Mouse (Mus musculus) small intestine, adult 2 months (tissue): ENCODE data around the gene Xylt1. TPM values are rescaled to one million over a fixed set of nuclear protein-coding genes. Genes with fewer than 3 reads are reported as not detected.

Experiments
- H3K27ac ChIP-seq: fragments of 200-500 bp; 2 replicates; pipeline ENCODE4 v1.5.1; 2012; ENCODE audit warnings: low read depth, low read length, control low read depth, inconsistent platforms; ENCODE audit not compliant: insufficient read depth
- H3K27me3 ChIP-seq: fragments of 200-500 bp; 2 replicates; pipeline ENCODE4 v1.6.1; 2012; ENCODE audit warnings: mild to moderate bottlenecking, moderate library complexity, low read length, inconsistent platforms; ENCODE audit not compliant: control insufficient read depth, insufficient read depth
- H3K36me3 ChIP-seq: fragments of 200-500 bp; 2 replicates; pipeline ENCODE4 v1.6.1; 2012; ENCODE audit warnings: mild to moderate bottlenecking, low read length, control low read depth, inconsistent platforms; ENCODE audit not compliant: control insufficient read depth, insufficient read depth
- H3K4me1 ChIP-seq: fragments of 200-500 bp; 2 replicates; pipeline ENCODE4 v1.6.1; 2012; ENCODE audit warnings: low read length, inconsistent platforms, mixed read lengths; ENCODE audit not compliant: control insufficient read depth, insufficient read depth, insufficient read length
- H3K4me3 ChIP-seq: fragments of 200-500 bp; 2 replicates; pipeline ENCODE4 v1.5.1; 2012; ENCODE audit warnings: low read depth, mild to moderate bottlenecking, control low read depth, inconsistent platforms, low read length, moderate library complexity
- CTCF ChIP-seq: fragments of 200-500 bp; IDR thresholded peaks from 2 replicates; pipeline ENCODE4 v1.5.1; 2012; ENCODE audit warnings: low read depth, mild to moderate bottlenecking, control low read depth, inconsistent platforms, low read length, moderate library complexity, mixed read lengths; ENCODE audit not compliant: insufficient replicate concordance, insufficient read length; ENCODE audit errors: extremely low read depth
- POLR2A ChIP-seq: fragments of 200-500 bp; IDR thresholded peaks from 2 replicates; pipeline ENCODE4 v1.6.1; 2012; ENCODE audit warnings: low read depth, mild to moderate bottlenecking, control low read depth, inconsistent platforms, low read length, moderate library complexity
- WGBS: fragments of 180-500 bp; shearing (Covaris S2); methylation state at CpG from one replicate; pipeline ENCODE4 v1.1.7; 2018; 5-methylcytosine and 5-hydroxymethylcytosine counted together
- polyA plus RNA-seq: library from polyadenylated mRNA; depleted of rRNA; stranded (reverse); fragments of >200 nt; gene quantifications from 2 replicates; pipeline ENCODE4 v1.2.3, GENCODE M21; 2012

Xylt1 gene
- polyA plus RNA-seq, 1 experiment, result 2.9 TPM

- no peaks in the 10 kb centered on the region for H3K27me3 ChIP-seq
- no peak overlapping the region for H3K27ac ChIP-seq
- H3K36me3 ChIP-seq, result 0 out of 2 replicates have a peak, but pooled peaks cover 2% of the 10 kb centered on the region
- H3K4me1 ChIP-seq, result no peaks in the 10 kb centered on the region
- H3K4me3 ChIP-seq, result no peak overlapping the region
- 49% methylated on average over 1 of the region's 1 CpGs for WGBS
- TF ChIP-seq CTCF, result no peak
- no peak for TF ChIP-seq POLR2A
Observed at GRCm38 (mm10) chr7:117588426-117588825, 207.6 kb downstream of the Xylt1 start.

- WGBS, result 83% methylated on average over 2 of the region's 2 CpGs
- TF ChIP-seq CTCF (no peak), POLR2A (no peak)
- no peak overlapping the region for H3K27ac ChIP-seq
Observed at GRCm38 (mm10) chr7:117589359-117589758, 208.6 kb downstream of the Xylt1 start.

GRCm38 (mm10) chr7:117589820-117590219, 209.0 kb downstream of the Xylt1 start:
- no peak for TF ChIP-seq POLR2A
- no peak for TF ChIP-seq CTCF
- Histone ChIP-seq H3K4me1 (no peaks in the 10 kb centered on the region), H3K27me3 (no peaks in the 10 kb centered on the region), H3K27ac (no peak overlapping the region), H3K4me3 (no peak overlapping the region), H3K36me3 (0 out of 2 replicates have a peak, but pooled peaks cover 2% of the 10 kb centered on the region)
- 49% methylated on average over 4 of the region's 4 CpGs for WGBS

More at GRCm38 (mm10) chr7:117589359-117589758, 208.6 kb downstream of the Xylt1 start:
- H3K4me3 ChIP-seq, result no peak overlapping the region
- H3K36me3 ChIP-seq, result 0 out of 2 replicates have a peak, but pooled peaks cover 2% of the 10 kb centered on the region
- H3K4me1 ChIP-seq, result no peaks in the 10 kb centered on the region
- H3K27me3 ChIP-seq, result no peaks in the 10 kb centered on the region

GRCm38 (mm10) chr7:117594191-117594590, 213.4 kb downstream of the Xylt1 start:
- Histone ChIP-seq H3K27ac (no peak overlapping the region), H3K4me3 (no peak overlapping the region), H3K4me1 (no peaks in the 10 kb centered on the region), H3K36me3 (0 out of 2 replicates have a peak, but pooled peaks cover 2% of the 10 kb centered on the region), H3K27me3 (no peaks in the 10 kb centered on the region)
- 87% methylated on average over 2 of the region's 2 CpGs for WGBS
- no peak for TF ChIP-seq CTCF
- no peak for TF ChIP-seq POLR2A

- Histone ChIP-seq H3K36me3 (0 out of 2 replicates have a peak, but pooled peaks cover 2% of the 10 kb centered on the region), H3K4me1 (no peaks in the 10 kb centered on the region), H3K4me3 (no peak overlapping the region), H3K27ac (no peak overlapping the region), H3K27me3 (no peaks in the 10 kb centered on the region)
- 73% methylated on average over 12 of the region's 12 CpGs for WGBS
- TF ChIP-seq POLR2A (no peak), CTCF (no peak)
Observed at GRCm38 (mm10) chr7:117595029-117595695, 214.4 kb downstream of the Xylt1 start.

GRCm38 (mm10) chr7:117600443-117600842, 219.7 kb downstream of the Xylt1 start:
- Histone ChIP-seq H3K36me3 (no peaks in the 10 kb centered on the region), H3K27me3 (no peaks in the 10 kb centered on the region), H3K4me3 (no peak overlapping the region), H3K27ac (no peak overlapping the region), H3K4me1 (no peaks in the 10 kb centered on the region)
- 52% methylated on average over 7 of the region's 7 CpGs for WGBS
- TF ChIP-seq POLR2A, result no peak
- TF ChIP-seq CTCF, result no peak

GRCm38 (mm10) chr7:117610439-117610838, 229.7 kb downstream of the Xylt1 start:
- WGBS, result 84% methylated on average over 6 of the region's 6 CpGs
- H3K27me3 ChIP-seq, result no peaks in the 10 kb centered on the region
- peaks cover 12% of the 10 kb centered on the region; the same call in 1 of the 2 replicates for H3K4me1 ChIP-seq
- H3K36me3 ChIP-seq, result no peaks in the 10 kb centered on the region
- TF ChIP-seq CTCF (no peak), POLR2A (no peak)
- no peak overlapping the region for H3K4me3 ChIP-seq
- no peak overlapping the region for H3K27ac ChIP-seq
